Mouse (Mus musculus) lung, postnatal 0 days (tissue): ENCODE measurements around the gene Itpr1.
A peak's percentile ranks its signal among the peaks of the same experiment; 100 is the strongest.

Source experiments
- CTCF ChIP-seq: IDR thresholded peaks from 2 replicates; pipeline ENCODE4 v1.5.1; 2016; ENCODE audit warnings: antibody characterized with exemption, mild to moderate bottlenecking
- EP300 ChIP-seq: IDR thresholded peaks from 2 replicates; pipeline ENCODE4 v1.6.1; 2016; ENCODE audit warnings: antibody characterized with exemption, mild to moderate bottlenecking, control low read depth

GRCm38 (mm10) chr6:108444435-108444834 lies 231.5 kb downstream of the Itpr1 start:
- no peak for TF ChIP-seq CTCF
- 0 out of 2 replicates have a peak, but pooled peaks have one; percentile 4 for TF ChIP-seq EP300
